Mouse (Mus musculus) kidney, adult 2 months (tissue): ENCODE data around the gene Foxo3. TPM values are rescaled to one million over a fixed set of nuclear protein-coding genes. Genes with fewer than 3 reads are reported as not detected.

ENCODE experiments used
- DNase-seq: peaks from one replicate; pipeline ENCODE4 v3.0.0; 2021
- H3K27ac ChIP-seq: fragments of 200-500 bp; 2 replicates; pipeline ENCODE4 v1.5.1; 2012; ENCODE audit warnings: low read depth, low read length, control low read depth, inconsistent platforms; ENCODE audit not compliant: insufficient read depth
- H3K27me3 ChIP-seq: fragments of 200-500 bp; replicated peaks from 2 replicates; pipeline ENCODE4 v1.6.1; 2012; ENCODE audit warnings: mild to moderate bottlenecking, moderate library complexity, low read length, inconsistent platforms; ENCODE audit not compliant: control insufficient read depth, insufficient read depth
- H3K36me3 ChIP-seq: fragments of 200-500 bp; 2 replicates; pipeline ENCODE4 v1.6.1; 2012; ENCODE audit warnings: mild to moderate bottlenecking, moderate library complexity, low read length, inconsistent platforms; ENCODE audit not compliant: control insufficient read depth, insufficient read depth
- H3K4me1 ChIP-seq: fragments of 200-500 bp; 2 replicates; pipeline ENCODE4 v1.6.1; 2011; ENCODE audit warnings: low read length; ENCODE audit not compliant: control insufficient read depth, insufficient read depth
- H3K4me3 ChIP-seq: fragments of 200-500 bp; 2 replicates; pipeline ENCODE4 v1.5.1; 2011; ENCODE audit warnings: mild to moderate bottlenecking, low read depth, low read length, control low read depth; ENCODE audit not compliant: insufficient read depth
- CTCF ChIP-seq: fragments of 200-500 bp; conservative IDR thresholded peaks from 2 replicates; pipeline ENCODE4 v1.5.1; 2011; ENCODE audit warnings: low read depth, mild to moderate bottlenecking, control low read depth, low read length, moderate library complexity, mixed read lengths; ENCODE audit not compliant: insufficient read depth, insufficient read length
- POLR2A ChIP-seq: fragments of 200-500 bp; IDR thresholded peaks from one replicate; pipeline ENCODE4 v1.6.1; 2011; ENCODE audit warnings: low read depth, low read length, control low read depth
- WGBS: fragments of 180-500 bp; shearing (Covaris S2); methylation state at CpG from one replicate; pipeline ENCODE4 v1.1.7; 2018; 5-methylcytosine and 5-hydroxymethylcytosine counted together
- polyA plus RNA-seq: library from polyadenylated mRNA; depleted of rRNA; stranded (reverse); fragments of >200 nt; gene quantifications from 2 replicates; pipeline ENCODE4 v1.2.3, GENCODE M21; 2012

Foxo3 gene
- polyA plus RNA-seq, 1 experiment = 29.2 TPM

- Histone ChIP-seq H3K27ac (peak overlapping the region; percentile 87), H3K4me3 (peak overlapping the region; percentile 97), H3K36me3 (peaks cover 3% of the 10 kb centered on the region), H3K4me1 (peaks cover 26% of the 10 kb centered on the region), H3K27me3 (no peaks in the 10 kb centered on the region)
- WGBS = under 1% methylated on average over 40 of the region's 40 CpGs
- DNase-seq = no peak
- peak; percentile 17 for TF ChIP-seq POLR2A
- no peak for TF ChIP-seq CTCF
Observed at GRCm38 (mm10) chr10:42275871-42276501, 569 bp downstream of the Foxo3 start.

GRCm38 (mm10) chr10:42275401-42275870, 1.1 kb downstream of the Foxo3 start:
- Histone ChIP-seq H3K4me3 (peak overlapping the region; percentile 97), H3K36me3 (peaks cover 3% of the 10 kb centered on the region), H3K27me3 (no peaks in the 10 kb centered on the region), H3K4me1 (peaks cover 27% of the 10 kb centered on the region), H3K27ac (peak overlapping the region; percentile 87)
- whole genome bisulfite sequencing = 1% methylated on average over 53 of the region's 54 CpGs
- TF ChIP-seq CTCF = no peak
- DNase-seq = peak; percentile 68

DNA sequence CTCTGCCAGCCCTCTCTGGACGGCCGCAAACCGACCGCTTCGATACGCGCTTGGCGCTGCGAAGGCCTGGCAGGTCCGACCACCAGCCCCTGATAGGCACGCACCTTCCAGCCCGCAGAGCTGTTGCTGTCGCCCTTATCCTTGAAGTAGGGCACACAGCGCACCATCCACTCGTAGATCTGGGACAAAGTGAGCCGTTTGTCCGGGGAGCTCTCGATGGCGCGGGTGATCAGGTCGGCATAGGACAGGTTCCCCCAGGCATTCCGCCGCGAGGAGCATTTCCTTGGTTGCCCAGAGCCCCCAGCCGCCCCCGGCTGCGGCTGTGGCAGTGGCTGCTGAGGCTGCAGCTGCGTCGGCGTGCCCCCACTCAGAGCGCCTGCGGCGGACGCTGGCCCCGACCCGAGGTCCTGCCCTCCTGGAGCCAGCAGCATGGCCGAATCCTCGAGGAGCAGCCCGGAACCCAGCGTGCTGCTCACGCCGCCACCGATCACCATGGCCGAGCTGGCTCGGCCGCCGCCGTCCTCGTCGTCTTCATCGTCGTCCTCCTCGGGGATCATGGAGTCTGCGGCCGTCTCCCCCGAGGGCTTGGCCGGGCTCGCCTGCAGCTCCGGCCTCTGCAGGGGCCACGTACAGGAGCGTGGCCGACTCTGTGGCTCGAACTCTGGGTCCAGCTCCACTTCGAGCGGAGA, 1.7 kb downstream of the Foxo3 start:
- Histone ChIP-seq H3K27me3 (no peaks in the 10 kb centered on the region), H3K27ac (peak overlapping the region; percentile 48), H3K36me3 (peaks cover 3% of the 10 kb centered on the region), H3K4me3 (peak overlapping the region; percentile 97), H3K4me1 (peaks cover 29% of the 10 kb centered on the region)
- 10% methylated on average over 65 of the region's 65 CpGs for WGBS
- no peak for TF ChIP-seq CTCF
- TF ChIP-seq POLR2A = no peak
- DNase-seq = no peak

- 10% methylated on average over 21 of the region's 21 CpGs for WGBS
- DNase-seq = peak; percentile 92
- H3K36me3 ChIP-seq = peaks cover 3% of the 10 kb centered on the region
- peak overlapping the region; percentile 48 for H3K27ac ChIP-seq
- H3K27me3 ChIP-seq = no peaks in the 10 kb centered on the region
- TF ChIP-seq CTCF (no peak), POLR2A (no peak)
- H3K4me3 ChIP-seq = peak overlapping the region; percentile 97
- peaks cover 37% of the 10 kb centered on the region for H3K4me1 ChIP-seq
Observed at GRCm38 (mm10) chr10:42273760-42274691, 2.5 kb downstream of the Foxo3 start.

GRCm38 (mm10) chr10:42273403-42273759, 3.2 kb downstream of the Foxo3 start:
- Histone ChIP-seq H3K4me1 (peaks cover 39% of the 10 kb centered on the region), H3K4me3 (peak overlapping the region; percentile 97; the same call in 1 of the 2 replicates), H3K27ac (0 out of 2 replicates have a peak overlapping the region, but pooled peaks have one; percentile 9), H3K27me3 (no peaks in the 10 kb centered on the region), H3K36me3 (peaks cover 3% of the 10 kb centered on the region)
- WGBS = 74% methylated on average over 6 of the region's 6 CpGs
- TF ChIP-seq POLR2A (no peak), CTCF (no peak)
- DNase-seq = no peak

DNA sequence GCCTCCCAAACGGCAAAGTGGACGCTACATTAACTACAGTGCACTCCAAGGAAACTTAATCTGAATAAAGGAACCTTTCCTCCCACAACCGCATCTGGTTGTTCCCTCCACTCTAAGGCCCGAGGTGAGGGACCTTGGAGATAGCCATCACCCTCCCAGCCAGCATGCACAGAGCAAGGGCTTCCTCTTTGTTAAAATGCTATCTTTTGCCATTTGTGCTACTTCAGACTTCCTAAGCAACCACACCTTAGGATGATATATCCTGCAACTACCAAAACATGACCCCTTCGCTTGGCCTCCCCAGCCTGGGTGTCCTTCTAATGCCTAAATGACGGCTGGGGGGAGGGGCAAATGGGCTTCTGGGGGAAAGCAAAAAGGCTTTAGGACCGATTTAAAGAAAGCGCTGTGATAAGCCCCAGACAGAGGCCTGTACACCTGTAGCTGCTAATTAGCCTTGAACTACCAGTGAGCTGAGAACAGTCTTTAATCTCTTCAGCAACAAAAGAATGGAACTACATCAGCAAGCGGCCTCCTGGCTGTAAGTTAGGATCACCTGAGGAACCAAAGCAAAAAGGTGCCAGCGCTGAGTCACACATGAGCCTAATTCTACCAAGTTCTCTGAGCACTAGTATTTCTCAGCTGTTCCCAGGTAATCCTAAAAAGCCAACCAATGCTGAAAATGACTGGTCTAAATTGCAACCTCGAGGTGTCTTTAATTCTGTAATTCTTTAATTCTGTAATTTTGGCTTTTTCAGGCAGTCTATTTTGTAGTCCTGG, 4.9 kb downstream of the Foxo3 start:
- no peak for DNase-seq
- no peaks in the 10 kb centered on the region for H3K27me3 ChIP-seq
- H3K36me3 ChIP-seq = peaks cover 3% of the 10 kb centered on the region
- 49% methylated on average over 11 of the region's 11 CpGs for WGBS
- peak overlapping the region; percentile 73 for H3K27ac ChIP-seq
- peaks cover 48% of the 10 kb centered on the region for H3K4me1 ChIP-seq
- no peak overlapping the region for H3K4me3 ChIP-seq
- TF ChIP-seq POLR2A = no peak
- TF ChIP-seq CTCF = no peak
